Mouse (Mus musculus) adrenal gland, postnatal 25 days (tissue): ENCODE results near the gene Gm17018. TPM values are rescaled to one million over a fixed set of nuclear protein-coding genes. Genes with fewer than 3 reads are reported as not detected.
"Not testable (repeated sequence)": the region's sequence is repeated elsewhere in the genome, so short reads cannot be mapped to it uniquely, and the experiment has no call there.

Experiments
- DNase-seq: peaks from one replicate; pipeline ENCODE4 v3.0.0; 2021; ENCODE audit warnings: mixed read lengths
- long read RNA-seq: library from polyadenylated mRNA; stranded (forward); transcript quantifications from one replicate; pipeline ENCODE4 v2.0.0, GENCODE M21; 2021
- total RNA-seq: library from RNA; stranded (reverse); gene quantifications from 2 replicates; pipeline ENCODE4 v1.2.3, GENCODE M21; 2021

The Gm17018 gene
- 26.2 and 31.8 TPM in 2 replicates for total RNA-seq
- long read RNA-seq, transcript Gm17018-201 (6 exons, 1,353 nt): major isoform, 26 of 33 reads
- long read RNA-seq, partial matches to known transcripts: 3 of 33 reads
- long read RNA-seq, other reads (novel, unspliced or antisense): 3 of 33 reads

GRCm38 (mm10) chr19:45560153-45560890 lies at the start of gene Gm17018, which contains the start of gene Poll:
Gene Gm17018 (plus strand): TSS chr19:45560615.
Gene Poll (minus strand): TSS chr19:45560531.
- DNase-seq: peak; percentile 85

- DNase-seq: no peak
These were observed 49.7 kb upstream of the Gm17018 start for GRCm38 (mm10) chr19:45510680-45511079.

DNA sequence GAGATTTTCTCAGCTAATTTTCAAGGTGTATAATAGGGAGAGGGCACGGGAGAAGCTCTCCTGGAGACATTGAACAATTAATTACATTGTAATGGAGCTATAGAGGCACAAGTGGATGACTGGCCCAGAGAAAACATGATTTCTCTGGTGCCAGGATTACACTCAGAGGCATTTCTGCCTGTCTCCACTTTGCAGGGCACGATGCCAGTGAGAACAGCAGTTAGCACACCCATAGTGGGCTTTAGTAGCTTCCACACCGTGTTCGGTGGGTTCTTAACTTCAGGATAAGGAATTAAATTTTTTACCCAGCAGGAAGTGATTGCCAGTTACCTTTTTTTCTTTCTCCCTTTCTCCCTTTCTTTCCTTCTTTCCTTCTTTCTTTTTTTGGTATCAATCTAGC lies 49.0 kb upstream of the Gm17018 start:
- no peak for DNase-seq

DNA sequence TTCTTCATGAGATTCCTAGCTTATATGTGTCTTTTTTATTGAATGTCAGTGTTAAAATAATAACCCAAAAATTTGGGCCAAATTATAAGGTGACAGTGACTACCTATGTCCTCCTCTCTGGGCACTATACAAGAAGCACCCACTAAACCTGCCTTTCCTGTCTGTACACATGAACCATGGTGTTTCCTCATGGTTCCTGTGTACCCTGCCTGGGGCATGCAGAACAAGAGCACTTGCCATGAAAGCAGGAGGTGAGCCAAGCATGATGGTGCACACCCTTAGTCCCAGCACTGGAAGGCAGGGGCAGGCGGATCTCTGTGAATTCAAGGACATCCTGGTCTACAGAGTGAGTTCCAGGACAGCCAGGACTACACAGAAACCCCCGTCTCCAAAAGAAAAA lies 45.1 kb upstream of the Gm17018 start:
- no peak for DNase-seq

DNA sequence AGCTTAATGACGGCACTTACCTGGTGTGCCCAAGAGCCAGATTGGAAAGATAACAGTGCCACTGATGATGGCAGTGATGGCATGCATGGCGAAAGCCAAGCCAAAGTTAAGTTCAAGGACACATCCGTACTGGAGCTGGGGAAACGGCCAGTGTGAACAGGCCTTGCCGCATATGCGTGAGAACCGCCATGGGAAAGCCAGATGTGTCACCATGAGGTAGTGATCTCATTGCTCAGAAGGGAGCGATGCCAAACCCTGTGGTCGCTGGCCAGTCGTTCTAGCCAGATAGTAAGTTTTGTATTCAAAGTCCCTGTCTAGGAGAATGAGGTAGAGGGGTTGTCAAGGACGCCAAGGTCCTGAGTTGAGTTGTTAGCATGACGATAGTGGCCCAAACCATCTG lies 44.2 kb upstream of the Gm17018 start:
- peak; percentile 33 for DNase-seq

- no peak for DNase-seq
These were observed 33.0 kb upstream of the Gm17018 start for GRCm38 (mm10) chr19:45527382-45527781.

DNA sequence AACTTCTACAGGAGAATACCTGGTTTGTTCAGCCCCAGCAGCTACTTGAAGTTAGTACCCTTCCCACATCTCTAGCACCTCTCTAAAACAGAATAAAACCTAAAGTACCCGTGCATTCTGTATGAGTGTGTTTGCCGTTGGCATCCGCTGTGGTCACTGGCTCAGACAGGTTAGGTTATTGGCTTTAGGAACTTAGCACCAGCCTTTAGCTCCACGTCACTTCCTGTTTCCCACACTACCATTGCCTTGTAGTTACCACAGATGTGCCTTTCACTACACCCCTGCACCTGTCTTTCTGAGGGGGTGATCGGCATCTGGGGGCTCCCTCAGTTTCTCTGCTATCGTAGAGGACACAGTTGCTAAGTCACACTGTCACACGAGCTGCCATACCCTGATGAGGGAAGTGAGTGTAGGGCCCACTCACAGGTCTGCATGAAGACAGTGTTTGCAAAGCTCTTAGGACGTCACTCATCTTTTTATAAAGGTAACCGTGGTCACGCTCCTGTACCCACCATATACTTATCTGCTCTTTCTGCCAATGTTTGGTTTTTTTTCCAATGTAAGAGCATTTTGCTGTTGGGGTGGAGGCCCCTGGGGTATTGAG lies 32.4 kb upstream of the Gm17018 start:
- DNase-seq: no peak

DNA sequence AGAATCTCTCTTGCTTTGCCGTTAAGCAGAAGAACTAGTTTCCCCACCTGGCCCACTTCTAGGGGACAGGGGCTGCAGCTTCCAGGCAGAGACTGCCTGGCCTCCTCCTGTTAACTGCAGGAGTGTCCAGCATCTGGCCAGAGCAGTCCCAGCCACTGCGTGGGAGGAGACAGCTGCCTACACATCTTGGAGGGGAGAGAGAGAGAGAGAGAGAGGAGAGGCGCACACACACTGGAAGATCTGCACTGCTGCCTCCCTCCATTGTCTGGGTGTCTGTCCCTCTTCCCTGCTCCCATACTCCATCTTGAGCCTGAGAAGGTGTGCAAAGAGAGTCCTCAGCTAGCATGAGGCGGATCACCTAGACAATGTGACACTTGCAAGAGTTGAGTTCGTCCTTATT lies 31.1 kb upstream of the Gm17018 start:
- no peak for DNase-seq

DNA sequence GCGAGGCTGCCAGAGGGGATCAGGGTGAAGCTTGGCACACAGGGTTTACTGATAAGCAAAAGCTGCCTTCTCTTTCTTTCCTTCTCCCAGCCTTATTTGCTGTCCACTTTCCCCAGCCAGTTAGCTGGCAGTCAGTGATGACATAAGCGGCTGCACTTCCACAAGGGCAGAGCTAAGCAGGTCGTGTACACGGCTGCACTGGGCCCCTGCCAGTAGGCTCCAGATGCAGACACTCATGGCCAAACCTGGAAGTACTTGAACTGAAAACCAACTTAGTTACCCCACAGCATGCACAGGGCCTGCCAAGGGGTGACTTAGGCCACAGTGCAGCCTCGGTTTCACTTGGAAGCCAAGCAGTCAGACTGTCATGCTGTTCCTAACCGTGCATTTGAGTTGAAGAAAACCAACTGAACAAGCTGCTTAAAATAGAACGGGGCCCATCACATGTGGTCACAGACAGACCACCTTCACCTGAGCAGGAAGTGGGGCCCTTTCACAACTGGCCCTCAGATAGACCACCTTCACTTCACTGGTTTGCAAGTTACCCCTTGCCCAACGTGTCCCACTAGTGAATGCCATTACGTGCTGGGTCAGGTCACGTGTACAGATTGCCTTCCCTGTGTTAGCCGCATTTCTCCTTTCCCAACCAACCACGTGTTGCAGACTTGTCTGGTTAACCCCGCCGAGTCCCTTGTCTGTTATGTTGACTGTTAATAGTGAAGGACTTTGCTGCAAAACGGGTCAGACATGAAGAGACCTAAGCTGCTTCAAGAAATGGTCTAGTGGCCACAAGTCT lies 30.0 kb upstream of the Gm17018 start:
- peak; percentile 45 for DNase-seq

GRCm38 (mm10) chr19:45531554-45531953 lies 28.9 kb upstream of the Gm17018 start:
- DNase-seq: no peak

GRCm38 (mm10) chr19:45533617-45534016 lies 26.8 kb upstream of the Gm17018 start:
- no peak for DNase-seq

GRCm38 (mm10) chr19:45535214-45535735 lies 25.1 kb upstream of the Gm17018 start:
- no peak for DNase-seq

GRCm38 (mm10) chr19:45535929-45536328 lies 24.5 kb upstream of the Gm17018 start:
- DNase-seq: no peak

GRCm38 (mm10) chr19:45537505-45537904 lies 22.9 kb upstream of the Gm17018 start:
- peak; percentile 52 for DNase-seq

- no peak for DNase-seq
These were observed 19.6 kb upstream of the Gm17018 start for GRCm38 (mm10) chr19:45540657-45541408.

DNA sequence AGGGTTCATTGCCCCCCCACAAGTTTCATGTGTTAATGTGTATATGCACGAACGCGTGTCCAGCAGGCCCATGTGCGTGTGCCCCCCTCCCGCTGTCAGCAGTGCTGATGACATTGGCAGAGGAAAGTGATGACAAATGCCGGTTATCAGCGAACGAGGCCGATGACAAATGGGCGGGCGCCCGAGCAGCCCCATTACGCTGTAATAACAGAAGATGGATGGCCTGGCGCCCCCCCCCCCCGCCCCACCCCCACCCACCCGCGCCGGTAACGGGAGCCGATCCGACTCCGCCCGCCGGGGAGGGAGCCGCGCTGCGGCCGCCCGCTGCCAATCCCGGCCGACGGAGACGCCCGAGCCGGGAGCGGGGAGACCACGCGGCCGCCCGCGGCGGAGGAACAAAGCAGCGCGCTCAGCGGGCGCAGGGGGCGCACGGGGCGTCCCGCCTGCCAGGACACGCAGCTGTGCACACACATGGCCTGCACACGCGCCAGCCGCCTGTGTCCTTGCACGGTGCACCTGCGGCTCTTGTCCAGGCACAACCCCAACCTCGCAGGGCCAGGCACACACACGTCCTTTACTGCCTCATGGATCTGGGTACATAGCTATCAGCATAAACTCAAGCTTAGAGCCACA lies 18.9 kb upstream of the Gm17018 start:
- peak; percentile 52 for DNase-seq

DNA sequence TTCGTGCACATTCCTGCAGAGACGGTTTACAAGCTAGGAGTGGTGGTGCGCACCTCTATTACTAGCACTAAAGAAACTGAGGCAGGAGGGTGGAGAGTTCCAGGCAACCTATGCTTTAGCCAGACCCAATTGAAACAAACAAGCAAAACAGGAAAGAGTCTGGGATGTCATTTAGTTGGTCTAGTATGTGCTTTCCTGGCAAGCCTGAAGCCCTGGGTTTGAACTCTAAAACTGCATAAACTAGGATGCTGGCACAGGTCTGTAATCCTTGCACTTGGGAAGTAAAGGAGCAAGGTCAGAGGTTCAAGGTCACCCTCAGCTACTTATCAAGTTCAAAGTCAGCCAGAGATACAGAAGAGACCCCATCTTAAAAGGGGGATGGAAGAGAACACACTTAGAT lies 18.4 kb upstream of the Gm17018 start:
- DNase-seq: no peak

DNA sequence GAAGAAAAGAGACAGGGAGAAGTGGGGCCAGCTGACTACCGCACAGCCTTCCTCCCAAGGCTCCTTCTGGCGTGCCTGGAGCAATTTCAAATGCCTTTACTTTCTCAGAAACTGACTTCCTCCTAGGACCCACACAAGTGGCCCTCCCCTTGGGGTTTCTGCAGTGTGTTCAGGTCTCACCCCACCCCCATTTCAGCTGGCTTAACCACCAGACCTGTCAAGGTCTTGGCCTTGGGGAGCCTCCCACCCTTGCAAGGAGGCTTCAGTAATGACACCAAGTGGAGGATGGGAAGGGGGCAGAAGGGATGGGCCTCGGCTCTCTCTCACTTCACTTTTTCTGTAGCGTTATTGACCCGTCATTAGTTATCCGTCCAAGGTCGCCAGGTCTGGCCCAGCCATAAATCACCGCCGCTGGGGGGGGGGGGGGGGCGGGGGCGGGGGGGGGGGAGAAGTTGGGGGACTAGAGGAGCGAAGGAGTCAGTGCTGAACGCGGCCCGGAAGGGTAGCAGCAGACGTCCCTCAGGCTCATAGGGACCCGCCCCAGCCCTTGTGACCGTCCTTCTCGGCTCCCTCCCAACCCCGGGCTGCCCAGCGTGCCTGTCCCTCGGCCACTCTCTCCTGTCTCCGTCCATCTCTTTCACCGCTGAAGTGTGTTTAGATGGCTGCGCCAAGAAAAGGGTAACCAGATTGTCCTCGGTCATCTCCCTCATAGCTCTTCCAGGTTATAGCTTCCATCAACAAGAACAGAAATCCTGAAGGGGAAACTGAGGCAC lies 16.1 kb upstream of the Gm17018 start:
- DNase-seq: peak; percentile 54

DNA sequence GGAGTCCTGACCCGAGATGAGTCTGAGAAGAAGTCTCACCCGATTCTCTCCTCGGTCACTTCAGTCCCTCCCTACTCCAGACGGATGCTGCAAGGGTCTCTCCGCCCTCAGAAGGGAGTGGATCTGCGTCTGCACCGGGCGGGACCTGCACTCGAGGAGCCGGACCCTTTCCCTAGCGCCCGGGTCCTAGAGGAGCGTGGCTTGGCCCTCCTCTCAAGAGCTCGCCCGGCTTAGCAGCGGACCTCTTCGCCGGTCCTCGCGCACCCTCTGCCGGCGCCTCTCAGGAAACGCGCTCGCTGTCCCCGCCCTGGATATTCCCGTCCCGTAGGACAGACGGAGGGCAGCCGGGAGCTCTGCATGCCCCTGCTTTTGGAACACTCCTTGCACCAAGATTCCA lies 15.5 kb upstream of the Gm17018 start:
- peak; percentile 85 for DNase-seq

- not testable (repeated sequence) for DNase-seq
These were observed 12.2 kb upstream of the Gm17018 start for GRCm38 (mm10) chr19:45548196-45548595.
